Mouse (Mus musculus) embryonic fibroblast, embryonic 13.5 days (primary cell): ENCODE measurements around the gene Coro1a.

Source experiments
- CTCF ChIP-seq: IDR thresholded peaks from 2 replicates; pipeline ENCODE4 v1.5.1; 2011; ENCODE audit warnings: mild to moderate bottlenecking, control low read depth, low read length, moderate library complexity, borderline replicate concordance; ENCODE audit not compliant: insufficient read depth
- POLR2A ChIP-seq: IDR thresholded peaks from 2 replicates; pipeline ENCODE4 v1.6.1; 2011; ENCODE audit warnings: low read depth, mild to moderate bottlenecking, control low read depth, low read length, moderate library complexity

DNA sequence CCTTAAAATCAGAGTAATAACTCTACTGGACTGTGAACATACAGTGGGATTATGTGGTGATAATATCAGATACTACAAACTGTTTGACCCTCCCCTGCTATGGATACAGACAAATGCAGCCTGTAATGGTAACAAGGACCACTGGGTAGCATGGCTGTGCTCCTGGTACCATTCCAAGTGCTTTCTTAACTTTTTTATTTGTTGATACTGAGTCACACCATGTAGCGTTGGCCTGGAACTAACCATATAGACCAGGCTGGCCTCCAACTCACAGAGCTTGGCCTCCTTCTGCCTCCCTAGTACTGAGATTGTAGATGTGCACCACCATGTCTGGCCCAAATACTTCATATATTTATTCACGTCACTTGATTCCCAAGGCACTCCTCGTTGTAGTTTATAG lies 42.3 kb downstream of the Coro1a start:
- TF ChIP-seq CTCF (no peak), POLR2A (no peak)
